Mouse (Mus musculus): Measurements from ENCODE around the gene Gm20661. TPM values are rescaled to one million over a fixed set of nuclear protein-coding genes. Genes with fewer than 3 reads are reported as not detected.
"Not testable (repeated sequence)": the region's sequence is repeated elsewhere in the genome, so short reads cannot be mapped to it uniquely, and the experiment has no call there.

Gm20661 gene
- polyA plus RNA-seq, 1 experiment from 2014 or later = 7.2 TPM

DNA sequence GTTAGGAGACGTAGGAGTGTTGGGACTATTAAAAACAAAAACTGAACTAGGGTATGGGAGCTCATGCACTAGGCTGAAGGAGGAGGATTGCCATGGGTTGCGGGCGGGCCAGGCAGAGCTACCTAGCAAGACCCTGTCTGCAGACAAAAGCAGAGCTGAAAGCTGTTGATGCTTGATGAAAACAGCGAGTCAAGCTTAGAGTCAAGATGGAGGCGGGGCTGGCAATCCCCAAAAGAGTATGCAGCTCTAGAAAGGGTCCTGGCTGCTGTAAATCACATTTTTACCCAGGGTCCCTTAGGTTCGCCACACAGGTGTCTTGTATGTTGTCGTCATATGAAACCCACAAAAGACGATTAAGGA is 20.7 kb downstream of the Gm20661 start:
- no peaks in the 10 kb centered on the region for H3K9me3 ChIP-seq
- H3K4me3 ChIP-seq = peak overlapping the region; percentile 99
- H3K4me2 ChIP-seq = peak overlapping the region; percentile 69
- H3K4me1 ChIP-seq = peaks cover 26% of the 10 kb centered on the region
- peak overlapping the region; percentile 93 for H3K27ac ChIP-seq
- no peaks in the 10 kb centered on the region for H3K27me3 ChIP-seq
- H3K9ac ChIP-seq = peak overlapping the region; percentile 98
- 11% methylated on average over 8 of the region's 8 CpGs for whole genome bisulfite sequencing
- peaks cover 3% of the 10 kb centered on the region; the same call in 1 of the 2 replicates for H3K36me3 ChIP-seq
- ATAC-seq (ENCODE audit: insufficient number of reproducible peaks, insufficient read depth, low FRiP score, low TSS enrichment, low read depth) = no peak

DNA sequence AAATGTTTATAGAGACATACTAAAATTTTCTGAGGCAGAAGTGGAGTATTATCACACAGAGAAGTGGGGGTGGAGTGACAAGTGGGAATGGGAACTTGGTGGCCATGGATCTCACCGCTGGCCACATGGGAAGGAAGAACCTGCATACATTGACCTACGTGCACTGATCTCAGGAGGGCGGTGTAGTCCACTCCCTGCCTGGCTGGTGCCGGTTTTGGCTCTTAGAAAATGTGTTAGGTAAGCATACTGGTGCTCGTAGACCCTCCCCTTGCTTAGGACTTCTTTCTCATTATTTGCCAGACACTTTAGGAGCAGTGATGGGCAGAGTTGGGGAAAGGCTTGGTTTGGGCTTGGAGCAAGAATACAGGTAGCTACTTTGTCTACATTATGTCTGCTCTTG is 25.2 kb downstream of the Gm20661 start:
- ATAC-seq (ENCODE audit: insufficient number of reproducible peaks, insufficient read depth, low FRiP score, low TSS enrichment, low read depth) = no peak
- 92% methylated on average over 5 of the region's 5 CpGs for WGBS
- H3K4me3 ChIP-seq = no peak overlapping the region

DNA sequence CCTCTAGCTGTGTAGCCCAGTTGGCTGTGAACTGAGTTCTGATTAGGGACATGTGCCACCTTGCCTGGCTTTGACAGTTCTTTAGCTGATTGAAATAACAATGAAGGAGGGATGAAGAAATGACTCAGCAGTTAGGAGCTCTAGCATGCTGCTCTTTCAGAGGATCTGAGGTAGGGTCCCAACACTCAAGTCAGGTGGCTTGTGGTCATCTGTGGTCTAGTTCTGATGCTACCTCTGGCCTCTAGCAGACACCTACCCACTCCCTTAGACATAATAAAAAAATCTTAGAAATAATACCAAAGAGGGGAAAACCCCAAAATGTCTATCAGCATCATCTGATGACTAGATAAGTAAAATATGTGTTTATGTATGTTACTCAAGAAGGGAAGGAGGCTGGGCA is 27.5 kb downstream of the Gm20661 start:
- H3K4me3 ChIP-seq = no peak overlapping the region
- no peak overlapping the region for H3K27ac ChIP-seq
- ATAC-seq (ENCODE audit: insufficient number of reproducible peaks, insufficient read depth, low FRiP score, low TSS enrichment, low read depth) = no peak
- H3K4me1 ChIP-seq = peaks cover 2% of the 10 kb centered on the region
- H3K36me3 ChIP-seq = peaks cover 15% of the 10 kb centered on the region; the same call in 1 of the 2 replicates
- no peak overlapping the region for H3K4me2 ChIP-seq
- H3K27me3 ChIP-seq = no peaks in the 10 kb centered on the region
- H3K9ac ChIP-seq = no peak overlapping the region
- H3K9me3 ChIP-seq = no peaks in the 10 kb centered on the region

More for the DNA sequence above, 25.2 kb downstream of the Gm20661 start:
- Histone ChIP-seq H3K27ac (no peak overlapping the region), H3K9ac (no peak overlapping the region), H3K4me1 (peaks cover 19% of the 10 kb centered on the region), H3K27me3 (no peaks in the 10 kb centered on the region), H3K4me2 (no peak overlapping the region), H3K9me3 (no peaks in the 10 kb centered on the region), H3K36me3 (peaks cover 9% of the 10 kb centered on the region; the same call in 1 of the 2 replicates)

DNA sequence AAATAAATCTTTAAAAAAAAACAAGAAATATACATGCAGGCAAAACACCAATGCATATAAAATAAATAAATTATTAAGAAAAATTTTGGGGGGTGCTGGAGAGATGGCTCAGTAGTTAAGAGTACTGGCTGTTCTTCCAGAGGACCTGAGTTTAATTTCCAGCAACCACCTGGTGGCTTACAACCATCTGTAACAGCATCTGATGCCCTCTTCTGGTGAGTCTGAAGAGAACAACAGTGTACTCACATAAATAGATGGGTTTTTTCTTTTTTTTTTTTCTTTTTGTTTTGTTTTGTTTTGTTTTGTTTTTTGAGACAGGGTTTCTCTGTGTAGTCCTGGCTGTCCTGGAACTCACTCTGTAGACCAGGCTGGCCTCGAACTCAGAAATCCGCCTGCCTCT is 30.7 kb downstream of the Gm20661 start:
- not testable (repeated sequence) for H3K4me1 ChIP-seq; H3K4me3 ChIP-seq; ATAC-seq (ENCODE audit: insufficient number of reproducible peaks, insufficient read depth, low FRiP score, low TSS enrichment, low read depth); H3K27ac ChIP-seq; H3K4me2 ChIP-seq; H3K27me3 ChIP-seq; H3K9me3 ChIP-seq; H3K9ac ChIP-seq
- 89% methylated on average over 2 of the region's 2 CpGs for WGBS
- H3K36me3 ChIP-seq = peaks cover 17% of the 10 kb centered on the region

DNA sequence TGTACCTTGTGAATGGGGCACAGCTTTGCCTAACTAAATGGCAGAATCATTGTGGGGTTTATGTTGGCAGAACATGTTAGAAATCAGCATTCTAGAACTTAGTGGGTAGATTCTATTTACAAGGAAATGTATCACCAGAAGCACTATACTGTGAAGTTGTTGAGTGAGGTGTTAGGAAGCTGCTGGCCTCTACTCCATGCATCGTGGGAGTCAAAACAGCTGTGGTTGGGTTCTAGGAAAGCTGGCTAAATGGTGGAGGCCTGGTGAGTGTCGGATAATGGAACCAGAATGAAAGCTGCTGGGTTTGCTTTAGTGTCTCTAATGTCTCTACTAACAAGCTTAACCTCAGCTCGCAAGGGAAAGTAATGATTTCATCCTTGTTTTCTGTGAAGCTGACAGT is 34.3 kb downstream of the Gm20661 start:
- H3K4me2 ChIP-seq = no peak overlapping the region
- ATAC-seq (ENCODE audit: insufficient number of reproducible peaks, insufficient read depth, low FRiP score, low TSS enrichment, low read depth) = no peak
- WGBS = 83% methylated on average over 3 of the region's 3 CpGs
- H3K4me3 ChIP-seq = no peak overlapping the region
- peaks cover 17% of the 10 kb centered on the region for H3K36me3 ChIP-seq
- no peak overlapping the region for H3K9ac ChIP-seq
- H3K27me3 ChIP-seq = no peaks in the 10 kb centered on the region
- H3K9me3 ChIP-seq = no peaks in the 10 kb centered on the region
- H3K27ac ChIP-seq = no peak overlapping the region
- H3K4me1 ChIP-seq = no peaks in the 10 kb centered on the region; the same call in 1 of the 2 replicates

DNA sequence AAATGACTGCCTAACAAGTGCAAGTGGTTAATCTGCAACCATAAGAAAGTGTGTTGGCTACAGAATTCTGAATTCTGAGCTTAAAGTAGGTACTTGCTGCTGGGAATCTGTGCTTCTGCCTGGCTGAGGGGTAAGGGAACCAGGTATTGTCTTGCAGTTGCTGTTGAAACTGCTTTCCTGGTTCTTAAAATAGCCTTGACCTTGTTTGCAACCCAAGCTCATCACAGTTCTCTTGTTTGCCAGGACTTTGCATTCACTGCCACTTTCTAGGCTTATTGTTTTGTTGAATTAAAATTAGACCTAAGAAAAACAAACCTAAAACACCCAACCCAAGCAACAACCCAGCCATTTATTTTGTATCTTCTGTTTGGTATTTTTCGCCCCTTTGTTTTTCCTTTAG is 37.9 kb downstream of the Gm20661 start:
- no peaks in the 10 kb centered on the region for H3K9me3 ChIP-seq
- no peaks in the 10 kb centered on the region; the same call in 1 of the 2 replicates for H3K4me1 ChIP-seq
- no peak overlapping the region for H3K4me2 ChIP-seq
- peaks cover 22% of the 10 kb centered on the region for H3K36me3 ChIP-seq
- 95% methylated on average over 1 of the region's 1 CpGs for WGBS
- H3K4me3 ChIP-seq = no peak overlapping the region
- H3K27ac ChIP-seq = no peak overlapping the region
- no peak for ATAC-seq (ENCODE audit: insufficient number of reproducible peaks, insufficient read depth, low FRiP score, low TSS enrichment, low read depth)
- H3K27me3 ChIP-seq = no peaks in the 10 kb centered on the region
- no peak overlapping the region for H3K9ac ChIP-seq

DNA sequence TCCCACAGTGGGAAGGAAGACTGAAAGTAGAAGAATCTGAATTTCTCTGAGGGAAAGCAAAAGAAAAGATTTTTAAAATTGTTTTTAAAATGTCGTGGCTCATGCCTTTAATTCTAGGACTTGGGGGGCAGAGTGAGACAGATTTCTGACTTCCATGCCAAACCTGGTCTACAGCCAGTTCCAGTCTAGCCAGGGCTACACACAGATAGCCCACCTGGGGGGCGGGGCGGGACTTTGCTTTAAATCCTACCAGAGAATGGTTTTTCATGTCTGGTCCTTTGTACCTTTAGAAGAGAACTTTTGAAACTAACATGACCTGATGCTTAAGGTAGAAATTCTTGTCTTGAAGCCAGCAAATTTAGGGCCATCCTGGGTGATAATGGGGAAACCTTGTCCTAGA is 40.4 kb downstream of the Gm20661 start:
- Histone ChIP-seq H3K27me3 (no peaks in the 10 kb centered on the region), H3K9me3 (peaks cover 3% of the 10 kb centered on the region; the same call in 1 of the 2 replicates), H3K4me3 (no peak overlapping the region), H3K9ac (no peak overlapping the region), H3K4me1 (no peaks in the 10 kb centered on the region; the same call in 1 of the 2 replicates), H3K4me2 (no peak overlapping the region), H3K27ac (no peak overlapping the region), H3K36me3 (peaks cover 44% of the 10 kb centered on the region)
- 88% methylated on average over 3 of the region's 3 CpGs for WGBS
- ATAC-seq (ENCODE audit: insufficient number of reproducible peaks, insufficient read depth, low FRiP score, low TSS enrichment, low read depth) = no peak

DNA sequence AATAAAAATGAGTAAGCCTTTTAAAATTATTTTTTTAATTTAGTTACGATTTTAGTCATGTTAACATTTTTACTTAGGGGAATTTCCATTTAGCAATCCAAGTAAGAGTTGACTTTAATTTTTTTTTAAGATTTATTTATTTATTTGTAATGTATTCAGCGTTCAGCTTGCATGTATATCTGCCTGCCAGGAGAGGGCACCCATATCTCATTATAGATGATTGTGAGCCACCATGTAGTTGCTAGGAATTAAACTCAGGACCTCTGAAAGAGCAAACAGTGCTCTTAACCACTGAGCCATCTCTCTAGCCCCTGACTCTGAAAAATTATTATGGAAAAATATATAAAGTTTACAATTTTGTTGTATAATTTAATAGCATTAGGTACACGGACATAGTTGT is 43.7 kb downstream of the Gm20661 start:
- no peak for ATAC-seq (ENCODE audit: insufficient number of reproducible peaks, insufficient read depth, low FRiP score, low TSS enrichment, low read depth)

DNA sequence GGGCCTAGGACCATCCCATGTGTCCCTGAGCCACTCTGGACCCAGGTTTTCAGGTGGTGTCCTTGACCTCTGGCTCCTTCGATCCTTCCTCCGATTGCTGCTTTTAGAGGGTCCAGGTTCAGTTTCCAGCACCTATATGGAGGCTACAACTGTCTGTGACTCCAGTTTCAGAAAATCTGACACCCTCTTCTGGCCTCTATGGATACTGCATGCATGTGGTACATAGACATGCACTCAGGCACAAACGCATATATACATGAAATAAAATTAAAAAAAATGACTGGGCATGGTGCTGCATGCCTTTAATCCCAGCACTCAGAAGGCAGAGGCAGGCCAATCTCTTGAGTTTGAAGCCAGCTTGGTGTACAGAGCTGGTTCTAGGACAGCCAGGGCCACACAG is 45.0 kb downstream of the Gm20661 start:
- Histone ChIP-seq H3K4me1 (no peaks in the 10 kb centered on the region), H3K9ac (no peak overlapping the region), H3K27ac (no peak overlapping the region), H3K27me3 (no peaks in the 10 kb centered on the region), H3K9me3 (peaks cover 3% of the 10 kb centered on the region; the same call in 1 of the 2 replicates), H3K4me3 (no peak overlapping the region), H3K4me2 (no peak overlapping the region), H3K36me3 (peaks cover 70% of the 10 kb centered on the region)
- no peak for ATAC-seq (ENCODE audit: insufficient number of reproducible peaks, insufficient read depth, low FRiP score, low TSS enrichment, low read depth)
- WGBS = 98% methylated on average over 3 of the region's 3 CpGs

More for the DNA sequence above, 43.7 kb downstream of the Gm20661 start:
- Histone ChIP-seq H3K27ac (no peak overlapping the region), H3K9ac (no peak overlapping the region), H3K9me3 (peaks cover 3% of the 10 kb centered on the region; the same call in 1 of the 2 replicates), H3K4me2 (no peak overlapping the region), H3K4me3 (no peak overlapping the region), H3K36me3 (peaks cover 57% of the 10 kb centered on the region), H3K27me3 (no peaks in the 10 kb centered on the region), H3K4me1 (no peaks in the 10 kb centered on the region; the same call in 1 of the 2 replicates)
- 86% methylated on average over 3 of the region's 3 CpGs for WGBS

DNA sequence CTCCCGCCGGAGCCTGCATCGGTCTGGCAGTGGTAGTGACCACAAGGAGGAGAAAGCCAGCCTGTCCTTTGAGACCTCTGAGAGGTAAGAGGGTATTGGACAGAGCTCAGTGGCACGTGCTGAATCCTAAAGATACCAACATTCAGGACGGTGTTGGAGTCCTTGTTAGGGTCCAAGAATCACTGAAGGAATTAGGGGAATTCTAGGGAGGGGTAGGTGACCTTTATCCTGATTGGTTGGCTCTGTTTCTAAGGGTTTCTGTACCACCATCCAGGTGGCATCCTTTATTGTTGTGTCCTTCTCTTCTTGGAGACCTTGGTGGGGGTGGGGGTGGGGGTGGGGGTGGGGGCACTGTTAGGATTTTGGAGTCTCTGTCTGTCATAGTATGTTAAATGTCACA is 49.3 kb downstream of the Gm20661 start:
- H3K4me3 ChIP-seq = no peak overlapping the region
- no peak overlapping the region for H3K4me2 ChIP-seq
- H3K4me1 ChIP-seq = no peaks in the 10 kb centered on the region
- no peak for ATAC-seq (ENCODE audit: insufficient number of reproducible peaks, insufficient read depth, low FRiP score, low TSS enrichment, low read depth)
- 93% methylated on average over 5 of the region's 5 CpGs for WGBS
- H3K27ac ChIP-seq = no peak overlapping the region
- no peaks in the 10 kb centered on the region for H3K27me3 ChIP-seq
- no peaks in the 10 kb centered on the region for H3K9me3 ChIP-seq
- H3K9ac ChIP-seq = no peak overlapping the region
- H3K36me3 ChIP-seq = peaks cover 68% of the 10 kb centered on the region

DNA sequence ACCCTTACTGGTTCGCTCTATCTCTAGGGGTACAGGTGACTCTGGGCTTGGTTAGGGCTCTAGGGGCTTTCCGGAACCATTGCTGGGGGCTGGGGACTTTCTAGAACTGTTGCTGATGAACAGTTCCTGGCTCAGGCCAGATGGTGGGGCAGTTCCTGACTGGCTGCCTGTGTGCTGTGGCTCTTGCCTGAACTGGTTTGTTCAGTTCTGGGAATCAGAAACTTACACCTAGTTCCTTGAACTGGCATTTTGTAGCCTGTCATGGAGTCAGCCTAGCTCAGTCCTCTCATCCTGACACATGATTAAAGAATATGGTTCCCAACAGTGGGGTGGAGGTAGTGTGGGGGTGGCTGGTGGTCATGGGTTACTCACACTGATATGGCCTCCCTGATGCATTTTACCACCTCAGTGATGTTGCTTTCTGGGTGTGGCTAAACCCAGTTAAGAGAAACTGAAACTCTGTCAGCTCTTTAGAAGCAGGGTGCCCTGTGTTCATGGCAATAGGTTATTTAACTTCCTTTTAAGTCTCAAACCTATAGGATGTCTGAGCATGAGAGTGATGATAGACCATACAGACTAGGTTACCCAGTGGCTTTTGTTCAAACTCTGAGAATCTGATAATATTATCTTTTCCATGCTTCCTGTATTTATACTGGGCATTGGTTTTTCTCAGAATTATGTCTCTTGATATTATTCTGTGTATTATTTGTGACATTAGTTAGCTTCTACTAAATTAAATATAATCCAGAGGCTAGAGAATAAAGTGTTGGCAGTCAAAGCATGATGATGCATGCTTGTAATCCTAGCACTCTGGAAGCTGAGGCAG is 52.7 kb downstream of the Gm20661 start:
- ATAC-seq (ENCODE audit: insufficient number of reproducible peaks, insufficient read depth, low FRiP score, low TSS enrichment, low read depth) = no peak
- Histone ChIP-seq H3K36me3 (peaks cover 74% of the 10 kb centered on the region), H3K4me2 (no peak overlapping the region), H3K9me3 (no peaks in the 10 kb centered on the region), H3K4me3 (no peak overlapping the region), H3K4me1 (no peaks in the 10 kb centered on the region), H3K27me3 (no peaks in the 10 kb centered on the region), H3K27ac (no peak overlapping the region), H3K9ac (no peak overlapping the region)
- WGBS = 93% methylated on average over 2 of the region's 2 CpGs
